Mouse (Mus musculus) urinary bladder, adult 18-20 months (tissue): ENCODE results near the gene Dus4l.
"Not testable (repeated sequence)": the region's sequence is repeated elsewhere in the genome, so short reads cannot be mapped to it uniquely, and the experiment has no call there.

Experiments used
- DNase-seq, 2 experiments: peaks; one replicate each; pipeline ENCODE4 v3.0.0; 2022; ENCODE audit warnings: low spot score in 2 of 2, mixed read lengths in 2 of 2

Dus4l gene

GRCm38 (mm10) chr12:31654197-31654964 lies at the start of gene Dus4l, which contains the start of gene Cog5:
Gene Dus4l (minus strand): TSS chr12:31654826.
Gene Cog5 (plus strand): TSS chr12:31654869.
- DNase-seq, result peak; percentile 94 to 100

DNA sequence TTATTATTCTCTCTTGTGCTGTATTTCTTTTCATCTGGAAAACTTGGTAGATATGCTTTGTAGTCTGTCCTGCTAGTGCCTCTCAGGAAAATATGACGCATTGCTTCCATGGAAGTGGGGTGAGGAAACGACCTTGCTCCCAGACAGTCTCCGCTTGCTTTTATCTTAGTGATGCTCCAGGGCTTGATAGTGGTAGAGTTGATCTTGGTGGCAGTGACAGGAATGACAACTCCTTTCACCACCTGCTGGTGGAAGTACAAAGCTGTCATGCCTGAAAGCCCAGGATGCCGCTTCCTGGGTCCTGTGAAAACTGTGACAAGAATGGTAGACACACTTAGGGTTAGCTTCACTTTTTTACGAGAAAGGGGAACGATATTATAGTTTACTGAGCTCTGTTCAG lies 49.3 kb upstream of the Dus4l start:
- DNase-seq, result no peak

DNA sequence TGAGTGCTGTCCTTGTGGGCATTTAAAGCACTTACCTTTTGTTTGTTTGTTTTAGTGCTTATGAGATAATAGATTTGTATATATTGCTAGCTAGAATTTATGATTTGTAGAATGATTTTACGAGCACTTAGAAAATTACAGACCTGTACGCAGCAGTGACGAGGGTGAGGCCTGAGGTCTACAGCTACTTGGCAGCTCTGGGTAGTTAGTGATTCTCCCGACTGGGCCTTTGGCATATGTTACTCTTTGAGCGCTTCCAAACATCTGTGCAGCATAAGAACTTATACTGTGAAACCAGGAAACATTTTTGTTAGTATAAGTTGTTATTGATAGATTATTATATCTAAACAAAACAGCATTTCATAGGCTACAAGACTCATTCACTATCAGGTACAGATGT lies 46.8 kb upstream of the Dus4l start:
- DNase-seq, result no peak

- no peak for DNase-seq
Observed at GRCm38 (mm10) chr12:31700623-31701347, 46.2 kb upstream of the Dus4l start.

GRCm38 (mm10) chr12:31693278-31693677 lies 38.7 kb upstream of the Dus4l start:
- no peak for DNase-seq

DNA sequence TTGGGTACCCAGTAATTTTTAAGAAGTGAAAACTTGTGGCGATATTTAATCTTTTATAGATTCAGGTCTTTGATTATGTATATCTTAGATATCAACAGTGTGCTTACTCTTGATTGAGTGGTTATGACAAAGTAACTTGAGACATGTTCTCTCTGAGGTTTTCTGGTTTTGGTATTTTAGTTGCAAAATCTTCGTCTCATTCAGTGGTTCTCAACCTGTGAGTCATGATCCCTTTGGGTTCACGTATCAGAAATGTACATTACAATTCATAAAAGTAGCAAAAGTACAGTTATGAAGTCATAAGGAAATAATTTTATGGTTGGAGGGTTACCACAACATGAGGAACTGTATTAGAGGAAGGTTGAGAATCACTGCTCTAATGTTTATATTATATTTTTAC lies 32.1 kb upstream of the Dus4l start:
- no peak for DNase-seq

- no peak for DNase-seq
Observed at GRCm38 (mm10) chr12:31667187-31667586, 12.6 kb upstream of the Dus4l start.

DNA sequence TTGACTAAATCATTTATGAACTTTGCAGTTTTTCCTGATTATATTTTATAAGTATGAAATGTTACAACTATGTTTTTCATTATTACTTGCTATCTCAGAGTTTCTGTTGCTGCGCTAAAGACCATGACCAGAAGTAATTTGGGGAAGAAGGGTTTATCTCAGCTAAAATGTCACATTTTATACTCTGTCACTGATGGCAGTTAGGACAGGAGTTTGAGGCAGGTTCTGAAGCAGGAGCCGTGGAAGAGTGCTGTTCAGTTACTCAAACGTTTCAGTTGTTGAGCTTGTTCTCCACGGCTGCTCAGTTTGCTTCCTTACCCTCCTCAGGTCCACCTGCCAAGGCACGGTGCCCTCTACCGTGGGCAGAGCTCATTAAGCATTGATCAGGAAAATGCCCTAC lies 11.4 kb upstream of the Dus4l start:
- DNase-seq, result no peak

GRCm38 (mm10) chr12:31656841-31657240 lies 2.2 kb upstream of the Dus4l start:
- DNase-seq, result no peak

- no peak for DNase-seq
Observed at GRCm38 (mm10) chr12:31654965-31655477, 395 bp upstream of the Dus4l start.

DNA sequence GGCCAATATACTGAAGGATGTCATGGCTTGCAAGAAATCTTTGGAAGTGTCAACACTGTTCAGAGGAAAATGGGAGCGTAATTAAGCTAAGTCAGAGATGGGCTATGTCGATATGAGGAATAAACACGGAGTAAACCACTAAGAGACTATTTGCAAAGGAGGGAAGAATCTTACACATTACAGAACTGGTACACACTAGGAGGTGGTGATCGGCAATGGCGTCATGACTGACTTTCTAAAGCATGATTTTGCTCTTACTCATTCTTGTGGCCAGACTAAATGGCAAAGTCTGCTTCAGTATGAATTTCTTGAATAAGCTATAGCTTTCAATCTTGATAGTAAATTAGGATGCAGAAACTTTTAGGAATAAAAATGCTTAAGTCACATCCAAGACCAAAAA lies 1.0 kb downstream of the Dus4l start:
- no peak for DNase-seq

DNA sequence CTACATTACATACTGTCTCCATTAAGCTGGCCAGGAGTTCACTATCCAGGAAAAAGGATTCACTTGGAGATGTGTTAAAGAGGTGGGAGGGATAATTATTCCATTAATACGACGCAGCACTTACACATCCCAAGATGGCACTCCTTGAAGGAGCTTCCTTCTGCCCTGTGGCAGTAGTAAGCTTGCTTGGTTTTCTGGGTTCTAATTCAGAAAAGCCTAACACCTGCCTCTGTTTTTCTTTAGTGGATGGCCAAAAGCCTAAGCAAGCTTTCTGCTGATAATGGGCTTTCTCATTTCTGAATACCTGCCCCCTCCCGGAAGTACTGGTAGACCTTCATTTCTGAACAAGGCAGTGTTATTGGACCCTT lies 19.4 kb downstream of the Dus4l start:
- DNase-seq, result no peak

GRCm38 (mm10) chr12:31634343-31635239 lies 20.0 kb downstream of the Dus4l start, which contains the start of gene Bcap29:
Gene Bcap29 (minus strand): TSS chr12:31634658.
- peak; percentile 58 to 59 for DNase-seq

DNA sequence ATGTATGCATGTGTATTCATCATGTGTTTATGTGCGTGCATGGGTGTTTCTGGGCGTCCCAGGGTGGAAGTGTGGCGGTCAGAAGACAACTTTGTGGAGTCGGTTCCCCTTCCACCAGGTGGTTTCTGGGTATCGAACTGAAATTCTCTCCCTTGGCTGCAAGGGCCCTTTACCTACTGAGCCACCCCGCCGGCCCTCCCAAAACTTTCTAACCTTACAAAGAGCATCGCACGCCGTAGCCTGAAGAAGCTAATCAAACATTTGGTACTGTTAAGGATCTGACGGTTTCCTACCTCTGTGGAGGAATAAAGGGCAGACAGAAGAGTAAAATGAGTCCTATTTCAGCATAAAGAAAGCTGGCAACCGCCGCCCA lies 20.7 kb downstream of the Dus4l start:
- peak in 1 of 2 experiments; percentile 27 for DNase-seq

GRCm38 (mm10) chr12:31628396-31628795 lies 26.2 kb downstream of the Dus4l start:
- DNase-seq, result not testable (repeated sequence)

- DNase-seq, result no peak
Observed at GRCm38 (mm10) chr12:31625016-31625415, 29.6 kb downstream of the Dus4l start.

GRCm38 (mm10) chr12:31620106-31620505 lies 34.5 kb downstream of the Dus4l start:
- DNase-seq, result no peak

- DNase-seq, result no peak
Observed at GRCm38 (mm10) chr12:31613353-31613752, 41.3 kb downstream of the Dus4l start.

- no peak for DNase-seq
Observed at GRCm38 (mm10) chr12:31608138-31608537, 46.5 kb downstream of the Dus4l start.

- no peak for DNase-seq
Observed at GRCm38 (mm10) chr12:31604894-31605293, 49.7 kb downstream of the Dus4l start.

GRCm38 (mm10) chr12:31603586-31603985 lies 51.0 kb downstream of the Dus4l start:
- no peak for DNase-seq

DNA sequence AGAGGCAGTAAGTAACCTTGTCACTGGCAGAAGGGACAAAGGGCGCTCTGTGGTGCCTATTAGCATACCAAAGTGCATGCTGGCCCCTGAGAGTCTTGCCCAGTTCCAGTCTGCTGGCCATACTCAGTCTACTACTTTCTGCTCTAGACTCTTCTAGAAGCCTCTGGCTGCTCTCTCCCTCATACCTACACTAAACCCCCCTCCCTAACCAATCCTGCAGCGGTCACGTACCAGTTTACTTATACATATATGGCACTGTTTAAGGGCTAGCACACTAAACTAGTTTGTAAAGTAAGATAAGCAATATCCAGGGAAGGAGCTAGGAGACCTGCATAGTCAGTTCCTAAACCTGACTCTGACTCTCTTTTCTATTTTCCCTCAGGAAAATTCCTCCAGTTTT lies 60.3 kb downstream of the Dus4l start:
- DNase-seq, result no peak
